ENCODE assay signal across 12 mouse cellular contexts in the genomic region with DNA sequence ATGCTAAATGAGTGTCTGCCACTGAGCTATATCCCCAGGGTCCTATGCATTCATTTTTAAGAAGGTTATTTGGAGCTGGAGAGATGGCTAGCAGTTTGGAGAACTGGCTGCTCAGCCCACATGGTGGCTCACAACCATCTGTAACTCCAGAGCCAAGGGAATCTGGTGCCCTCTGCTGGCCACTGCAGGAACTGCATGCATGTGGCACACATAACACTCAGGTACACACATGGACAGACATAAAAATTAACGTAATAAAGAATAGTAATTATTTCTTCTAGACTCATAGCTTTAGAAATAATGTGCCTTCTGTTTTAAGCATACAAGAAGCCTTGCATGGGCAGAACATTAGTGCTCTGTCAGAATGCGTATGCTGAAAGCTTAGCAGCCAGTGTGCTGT.
DNase-seq lines count a peak whose midpoint lies in the region; ATAC-seq and TF ChIP-seq lines count a peak whose summit lies in the region.
"Had no signal": no experiment of that assay in that cellular context is flagged by ENCODE, and none has a peak within 500 bp of the region (broad histone marks: within the 10 kb centered on the region; RNA-seq: fewer than 3 reads in every experiment).

No protein-coding gene starts in this region.

- peak; percentile 30 for DNase-seq in 416B (ENCODE audit: low read depth)
- DNase-seq in G1E (ENCODE audit: low spot score): no peak
- no peak for DNase-seq in liver, embryonic 14.5 days (ENCODE audit: low read depth in 3 of 3, low spot score in 3 of 3)
- no peak for DNase-seq in adrenal gland, postnatal 36 days
- DNase-seq in layer of hippocampus, postnatal 25 days (ENCODE audit: extremely low spot score in 1 of 2, low spot score in 1 of 2): no peak
- DNase-seq: adrenal gland, postnatal 14 days had no signal

- 100% methylated on average over 2 of the region's 2 CpGs for WGBS in intestine, postnatal 0 days
- 93% methylated on average over 2 of the region's 2 CpGs for WGBS in intestine, embryonic 16.5 days
- 76% methylated on average over 2 of the region's 2 CpGs for WGBS in liver, embryonic 14.5 days (ENCODE audit: insufficient replicate concordance)

- no peaks in the 10 kb centered on the region for H3K4me1 ChIP-seq in intestine, postnatal 0 days (replicated peaks; ENCODE audit: control insufficient read depth, insufficient read depth, low read length)
- no peaks in the 10 kb centered on the region for H3K4me1 ChIP-seq in intestine, embryonic 16.5 days (ENCODE audit: control insufficient read depth, insufficient read depth, low read length)
- no peaks in the 10 kb centered on the region for H3K4me1 ChIP-seq in G1E (ENCODE audit: insufficient read depth, low read depth, low read length)
- no peaks in the 10 kb centered on the region for H3K4me1 ChIP-seq in liver, embryonic 14.5 days (replicated peaks; ENCODE audit: control insufficient read depth in 2 of 2, insufficient read depth in 2 of 2, low read length in 1 of 2)
- H3K4me1 ChIP-seq: forebrain, embryonic 12.5 days; hindbrain, embryonic 10.5 days; limb, embryonic 15.5 days had no signal

- H3K27ac ChIP-seq in intestine, postnatal 0 days (ENCODE audit: low read depth, low read length): no peak overlapping the region
- H3K27ac ChIP-seq in intestine, embryonic 16.5 days (ENCODE audit: low read length): no peak overlapping the region
- H3K27ac ChIP-seq in liver, embryonic 14.5 days: no peak overlapping the region
- H3K27ac ChIP-seq: forebrain, embryonic 12.5 days; hindbrain, embryonic 10.5 days; limb, embryonic 15.5 days had no signal

- no peaks in the 10 kb centered on the region for H3K36me3 ChIP-seq in intestine, postnatal 0 days (ENCODE audit: control insufficient read depth, insufficient read depth)
- H3K36me3 ChIP-seq in intestine, embryonic 16.5 days (ENCODE audit: control insufficient read depth, insufficient read depth, low read length): no peaks in the 10 kb centered on the region
- H3K36me3 ChIP-seq in G1E (replicated peaks): no peaks in the 10 kb centered on the region
- no peaks in the 10 kb centered on the region for H3K36me3 ChIP-seq in liver, embryonic 14.5 days (replicated peaks; ENCODE audit: control insufficient read depth, insufficient read depth, low read depth)
- H3K36me3 ChIP-seq: forebrain, embryonic 12.5 days; hindbrain, embryonic 10.5 days; limb, embryonic 15.5 days had no signal

- no peaks in the 10 kb centered on the region for H3K27me3 ChIP-seq in intestine, postnatal 0 days (replicated peaks; ENCODE audit: control insufficient read depth, insufficient read depth, low read length)
- no peaks in the 10 kb centered on the region for H3K27me3 ChIP-seq in intestine, embryonic 16.5 days (replicated peaks; ENCODE audit: control insufficient read depth, insufficient read depth, low read length)
- H3K27me3 ChIP-seq in G1E (ENCODE audit: insufficient read depth, low read length): no peaks in the 10 kb centered on the region
- H3K27me3 ChIP-seq in liver, embryonic 14.5 days (ENCODE audit: control insufficient read depth, insufficient read depth, low read length): no peaks in the 10 kb centered on the region
- H3K27me3 ChIP-seq: forebrain, embryonic 12.5 days; limb, embryonic 15.5 days had no signal

- peak; percentile 64 for TF ChIP-seq CTCF in intestine, postnatal 0 days (IDR thresholded peaks at IDR 0.05; ENCODE audit: low read depth)
- peak; percentile 58; the same call in 1 of the 2 replicates for TF ChIP-seq CTCF in G1E (IDR thresholded peaks at IDR 0.05; ENCODE audit: low read depth, low read length)
- TF ChIP-seq CTCF in liver, embryonic 14.5 days (IDR thresholded peaks at IDR 0.05; ENCODE audit: low read depth): peak; percentile 87

- no peak overlapping the region for H3K9ac ChIP-seq in intestine, postnatal 0 days (ENCODE audit: low read depth, low read length)
- H3K9ac ChIP-seq in intestine, embryonic 16.5 days (ENCODE audit: low read depth, low read length): no peak overlapping the region
- H3K9ac ChIP-seq in liver, embryonic 14.5 days (replicated peaks): no peak overlapping the region
- H3K9ac ChIP-seq: forebrain, embryonic 12.5 days; limb, embryonic 15.5 days had no signal

- ATAC-seq in intestine, postnatal 0 days: no peak
- no peak for ATAC-seq in intestine, embryonic 16.5 days
- no peak for ATAC-seq in G1E (ENCODE audit: extremely low read depth, insufficient number of reproducible peaks, low FRiP score, poor library complexity, severe bottlenecking)
- ATAC-seq in liver, embryonic 14.5 days (ENCODE audit: insufficient read depth): no peak
- ATAC-seq in megakaryocyte, adult 5-6 weeks (ENCODE audit: poor library complexity, severe bottlenecking): no peak

- H3K4me3 ChIP-seq in intestine, postnatal 0 days (ENCODE audit: low read depth, low read length): no peak overlapping the region
- no peak overlapping the region for H3K4me3 ChIP-seq in intestine, embryonic 16.5 days (ENCODE audit: low read length)
- H3K4me3 ChIP-seq in G1E (ENCODE audit: low read depth, low read length): no peak overlapping the region
- no peak overlapping the region for H3K4me3 ChIP-seq in liver, embryonic 14.5 days (ENCODE audit: insufficient read depth in 1 of 2, low read depth in 2 of 2, low read length in 2 of 2)
- H3K4me3 ChIP-seq: forebrain, embryonic 12.5 days; hindbrain, embryonic 10.5 days; limb, embryonic 15.5 days had no signal

- no peak overlapping the region for H3K4me2 ChIP-seq in intestine, postnatal 0 days (replicated peaks; ENCODE audit: low read depth)
- H3K4me2 ChIP-seq in intestine, embryonic 16.5 days (ENCODE audit: low read depth, low read length): no peak overlapping the region
- H3K4me2 ChIP-seq in liver, embryonic 14.5 days (ENCODE audit: low read depth): no peak overlapping the region
- H3K4me2 ChIP-seq: forebrain, embryonic 12.5 days; limb, embryonic 15.5 days had no signal

- TF ChIP-seq EP300 in liver, embryonic 14.5 days (IDR thresholded peaks at IDR 0.05; ENCODE audit: low read depth): no peak

- 0 out of 2 replicates have a peak, but pooled peaks cover 5% of the 10 kb centered on the region for H3K9me3 ChIP-seq in intestine, postnatal 0 days (ENCODE audit: control insufficient read depth)
- H3K9me3 ChIP-seq in intestine, embryonic 16.5 days (ENCODE audit: control insufficient read depth, low read length): peaks cover 4% of the 10 kb centered on the region; the same call in 1 of the 2 replicates
- peaks cover 16% of the 10 kb centered on the region for H3K9me3 ChIP-seq in G1E (replicated peaks)
- H3K9me3 ChIP-seq in liver, embryonic 14.5 days (ENCODE audit: control insufficient read depth, low read length): peaks cover 5% of the 10 kb centered on the region
- H3K9me3 ChIP-seq: forebrain, embryonic 12.5 days; limb, embryonic 15.5 days had no signal
